Mouse (Mus musculus): ENCODE data around the gene Sh3pxd2a.
A peak's percentile ranks its signal among the peaks of the same experiment; 100 is the strongest.

The Sh3pxd2a gene

DNA sequence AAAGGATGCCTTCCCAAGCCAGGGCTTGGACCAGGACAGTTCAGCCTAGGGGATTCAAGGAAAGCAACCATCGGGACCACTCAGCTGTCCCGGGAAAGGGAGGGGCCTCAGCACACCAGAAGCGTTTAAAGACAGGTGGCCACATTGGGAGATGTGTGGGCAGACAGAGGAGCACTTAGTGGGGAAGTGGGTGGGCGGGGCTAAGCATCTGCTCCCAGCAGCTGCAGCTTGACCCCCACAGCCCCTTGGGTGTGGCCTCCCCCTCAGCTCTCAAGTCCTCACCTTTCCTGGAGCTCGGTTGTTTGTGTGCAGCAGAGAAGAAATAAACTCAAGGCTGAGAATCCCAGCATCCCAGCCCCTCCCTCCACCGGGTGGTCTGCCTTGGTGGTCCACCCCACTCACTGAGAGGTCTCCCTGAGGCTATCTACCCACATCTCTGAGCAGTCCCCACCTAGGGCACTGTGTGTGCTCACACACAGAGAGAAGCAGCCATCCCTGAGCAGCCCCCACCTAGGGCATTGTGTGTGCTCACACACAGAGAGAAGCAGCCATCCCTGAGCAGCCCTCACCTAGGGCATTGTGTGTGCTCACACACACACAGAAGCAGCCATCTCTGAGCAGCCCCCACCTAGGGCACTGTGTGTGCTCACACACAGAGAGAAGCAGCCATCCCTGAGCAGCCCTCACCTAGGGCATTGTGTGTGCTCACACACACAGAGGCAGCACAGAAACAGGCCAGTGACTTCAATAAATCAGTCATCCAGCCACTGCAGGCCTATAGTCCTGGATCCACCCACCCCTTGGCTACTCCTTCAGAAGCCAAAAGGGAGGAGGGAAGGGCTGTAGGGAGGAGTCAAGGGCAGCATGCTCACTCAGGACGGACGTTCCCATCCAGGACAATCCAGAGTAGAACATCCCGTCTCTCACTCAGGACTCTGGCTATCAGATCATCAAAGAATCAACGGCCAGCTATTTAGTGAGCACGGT, 136.0 kb downstream of the Sh3pxd2a start:
- no peak for DNase-seq

DNA sequence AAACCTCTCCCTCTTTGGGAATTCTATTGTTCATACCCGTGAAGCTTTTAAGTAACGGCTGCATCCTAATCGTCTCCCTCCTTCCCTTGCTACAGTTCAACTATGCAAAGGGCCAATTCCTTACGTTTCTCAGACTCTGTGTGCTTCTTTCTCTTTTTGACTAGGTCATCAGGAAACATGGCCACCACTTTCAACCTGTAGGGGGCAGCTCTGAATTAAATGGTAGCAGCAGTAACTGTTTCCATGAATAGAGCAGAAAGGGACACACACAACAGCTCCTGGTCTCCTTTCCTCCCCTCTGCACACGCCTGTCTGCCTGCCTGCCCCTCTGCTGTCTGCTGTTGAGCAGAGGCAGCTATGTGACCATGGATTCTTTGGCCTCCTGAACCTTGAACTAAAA, 138.3 kb downstream of the Sh3pxd2a start:
- DNase-seq = peak; percentile 48

DNA sequence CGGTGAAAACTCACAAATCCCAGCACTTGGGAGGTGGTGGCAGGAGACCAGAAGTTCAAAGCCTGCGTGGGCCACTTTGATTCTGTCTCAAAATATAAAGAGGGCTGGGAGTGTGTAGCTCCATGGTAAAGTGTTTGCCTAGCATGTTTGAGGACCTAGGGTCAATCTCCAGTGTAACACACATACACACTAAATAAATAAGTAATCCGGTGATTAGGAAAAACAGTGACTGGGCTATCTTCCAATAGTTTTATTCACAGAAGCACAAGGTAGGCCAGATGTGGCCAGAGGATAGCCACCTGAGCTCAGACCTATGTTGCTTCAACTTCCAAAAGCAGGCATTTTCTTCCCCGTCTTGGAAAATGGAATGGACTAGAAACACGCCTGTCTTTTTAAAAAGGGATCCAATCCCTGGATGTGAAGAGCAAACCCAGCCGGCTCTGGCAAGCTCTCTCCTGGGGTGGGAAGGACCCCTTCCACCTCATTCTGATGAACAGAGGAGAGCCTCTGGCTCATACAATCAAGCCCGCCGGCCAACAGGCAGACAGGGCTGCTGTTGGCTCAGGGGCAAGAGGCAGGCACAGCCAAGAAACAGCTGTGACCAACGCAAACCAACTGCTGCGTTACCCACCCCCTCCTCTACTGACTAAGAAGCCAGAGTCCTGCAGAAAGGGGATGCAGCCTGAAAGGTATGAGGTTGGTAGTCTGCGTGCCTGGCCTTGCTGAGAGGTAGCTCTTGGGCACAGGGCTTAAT, 140.9 kb downstream of the Sh3pxd2a start:
- DNase-seq = no peak

DNA sequence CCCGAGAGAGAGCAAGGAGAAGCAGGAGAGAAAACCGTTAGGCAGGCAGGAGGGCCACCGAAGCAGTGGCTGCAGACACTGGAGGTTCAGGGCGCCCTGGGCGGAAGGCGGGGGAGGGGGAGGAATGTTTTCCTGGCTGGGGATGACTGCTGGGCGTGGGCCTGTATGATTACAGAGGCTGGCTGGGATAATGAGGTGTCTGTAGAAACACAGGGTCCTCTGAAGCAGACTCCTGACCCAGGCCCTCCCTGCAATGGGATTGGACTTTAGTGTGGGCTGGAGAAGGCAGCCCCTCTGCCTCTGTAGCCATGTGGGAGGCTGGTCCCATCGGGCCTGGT, 143.9 kb downstream of the Sh3pxd2a start:
- DNase-seq = no peak

DNA sequence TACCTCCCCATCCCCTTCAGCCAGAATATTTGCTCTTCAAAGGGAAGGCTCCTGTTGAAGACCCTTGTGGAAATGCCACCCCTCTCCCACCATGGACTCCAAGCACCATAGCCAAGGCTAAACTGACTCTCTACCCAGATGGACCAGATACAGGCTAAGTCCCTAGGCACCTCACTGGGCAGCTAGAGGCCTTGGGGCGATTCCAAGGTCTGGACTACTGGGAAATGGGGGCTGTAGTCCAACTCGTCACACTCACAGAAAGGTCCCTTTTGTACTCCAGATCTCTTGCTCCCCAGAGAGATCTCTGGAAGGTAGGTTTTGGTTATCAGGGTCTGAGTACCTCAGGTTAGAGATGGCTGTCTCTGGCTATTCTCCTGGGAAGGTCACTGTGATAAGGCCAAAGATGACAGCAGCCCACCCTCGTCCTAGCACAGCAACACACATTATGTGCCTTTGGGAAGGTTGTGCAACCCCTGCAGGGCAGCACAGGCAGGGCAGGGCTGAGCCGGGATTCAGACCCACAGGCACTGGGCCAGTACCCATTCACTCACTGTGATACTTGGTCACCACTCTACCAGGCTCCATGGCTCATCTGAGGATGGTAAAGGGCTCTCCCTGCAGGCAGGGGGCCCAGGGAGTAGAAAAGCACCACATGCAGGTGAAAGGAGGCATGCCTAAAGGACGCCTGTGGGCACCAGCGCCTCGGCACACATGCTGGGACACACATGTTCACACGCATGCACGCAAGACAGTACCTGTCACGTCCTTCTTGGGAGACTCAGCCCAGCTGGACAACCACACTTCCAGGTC, 144.5 kb downstream of the Sh3pxd2a start:
- DNase-seq = no peak

DNA sequence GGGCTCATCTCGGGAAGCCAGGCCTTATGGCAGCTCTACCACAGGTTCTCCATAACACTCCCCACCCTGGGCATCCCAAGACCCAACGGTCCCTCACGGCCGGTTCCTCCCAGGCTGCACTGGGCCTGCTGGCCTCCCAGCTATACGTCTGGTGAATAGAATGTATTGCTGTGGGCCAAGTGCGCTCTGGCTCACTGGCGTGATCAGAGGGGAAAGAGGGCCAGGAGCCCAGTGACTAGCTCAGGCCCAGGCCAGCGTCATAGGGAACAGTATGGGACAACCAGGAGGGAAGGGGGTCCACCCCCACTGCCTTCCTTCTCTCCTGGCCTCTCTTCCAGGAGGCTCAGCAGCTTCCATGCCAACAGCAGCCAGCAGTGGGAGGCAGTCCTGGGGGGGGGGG, 145.1 kb downstream of the Sh3pxd2a start:
- no peak for DNase-seq

DNA sequence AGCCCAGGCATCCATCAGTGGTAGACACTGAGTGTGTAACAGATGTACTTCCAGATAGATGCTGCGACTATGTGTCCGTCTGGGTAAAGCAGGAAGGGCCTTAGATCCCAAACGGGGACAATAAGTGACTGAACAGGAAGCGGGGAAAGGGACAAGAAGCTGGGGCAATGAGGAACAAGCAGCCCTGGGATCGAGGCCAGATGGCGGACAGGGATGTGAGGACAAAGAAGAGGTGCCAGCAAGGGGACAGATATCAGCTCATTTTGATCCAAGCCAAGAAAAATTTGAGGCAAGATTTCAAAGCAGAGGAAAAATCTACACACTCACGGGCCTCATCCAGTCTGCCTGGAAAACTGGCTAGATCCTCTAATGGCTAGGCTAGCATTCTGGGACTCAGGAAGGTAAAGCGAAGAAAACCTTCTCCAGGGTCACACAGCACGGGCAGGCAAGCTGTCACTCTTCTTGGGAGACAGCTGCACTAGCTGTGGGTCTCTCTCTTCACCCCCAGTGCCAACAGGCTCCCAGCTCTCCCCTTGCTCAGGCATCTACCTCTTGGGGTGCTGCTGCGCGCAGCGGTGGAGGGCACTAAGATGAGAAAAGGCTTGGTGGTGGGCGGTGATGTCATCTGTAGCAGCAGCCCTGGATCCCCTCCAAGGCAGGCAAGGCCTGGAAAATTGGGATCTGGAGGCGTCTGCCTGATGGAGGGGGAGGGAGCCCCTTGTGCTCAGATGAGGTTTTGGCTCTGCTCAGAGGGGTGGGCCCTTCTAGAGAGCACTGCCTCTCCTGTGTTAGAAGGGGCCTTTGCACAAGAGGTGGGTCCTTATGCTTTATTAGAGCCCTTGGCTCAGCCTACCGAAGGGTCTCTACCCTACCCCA, 146.9 kb downstream of the Sh3pxd2a start:
- no peak for DNase-seq

DNA sequence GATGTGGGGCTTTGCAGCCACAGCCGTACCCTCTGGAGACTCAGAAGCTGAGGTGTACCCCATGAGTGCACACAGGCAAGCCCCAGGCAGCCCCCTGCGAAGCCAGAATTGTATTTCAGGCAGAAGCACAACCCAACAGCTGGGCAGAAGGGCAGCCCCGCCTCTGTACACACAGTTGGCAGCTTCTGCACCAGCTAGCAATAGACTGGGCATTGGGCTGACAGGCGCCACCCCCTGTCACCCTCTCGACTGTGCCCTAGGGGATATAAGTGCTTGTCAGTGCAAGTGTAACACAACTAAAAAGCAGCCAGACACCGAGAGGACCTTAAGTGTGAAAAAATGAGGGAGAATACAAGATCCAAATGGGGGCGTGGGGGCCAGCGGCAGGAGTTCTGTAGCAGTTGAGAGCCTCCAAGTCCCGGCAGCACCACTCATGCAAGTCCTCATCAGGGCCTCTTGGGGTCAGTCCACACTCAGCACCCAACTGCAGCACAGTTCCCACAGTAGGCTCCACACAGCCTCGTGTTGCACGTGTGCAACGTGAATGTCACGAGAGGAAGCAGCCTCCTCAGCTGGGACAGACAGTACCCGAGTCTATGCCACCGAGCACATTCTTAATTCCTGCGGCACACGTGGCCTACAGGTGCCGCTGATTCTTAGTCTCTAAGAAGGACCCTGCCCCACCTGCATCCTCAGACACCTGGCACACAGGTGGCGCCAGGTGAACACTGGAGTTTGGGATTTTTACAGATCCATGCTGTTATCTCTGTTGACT, 147.7 kb downstream of the Sh3pxd2a start:
- no peak for DNase-seq

DNA sequence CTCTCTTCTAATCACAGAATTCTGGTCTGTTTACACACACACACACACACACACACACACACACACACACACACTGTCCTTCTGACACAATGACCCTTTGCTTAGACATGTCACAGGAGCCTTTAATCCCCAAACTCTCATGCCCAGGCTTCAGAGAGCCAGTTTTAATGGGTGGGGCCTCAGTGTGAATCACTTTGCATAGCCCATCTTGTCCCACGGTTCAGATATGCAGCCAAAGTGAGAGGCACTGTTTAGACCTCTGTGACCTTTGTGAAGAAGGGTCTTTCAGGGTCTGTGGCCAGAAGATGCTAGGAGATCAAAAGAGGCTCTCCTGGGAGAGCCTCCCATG, 148.3 kb downstream of the Sh3pxd2a start:
- no peak for DNase-seq

DNA sequence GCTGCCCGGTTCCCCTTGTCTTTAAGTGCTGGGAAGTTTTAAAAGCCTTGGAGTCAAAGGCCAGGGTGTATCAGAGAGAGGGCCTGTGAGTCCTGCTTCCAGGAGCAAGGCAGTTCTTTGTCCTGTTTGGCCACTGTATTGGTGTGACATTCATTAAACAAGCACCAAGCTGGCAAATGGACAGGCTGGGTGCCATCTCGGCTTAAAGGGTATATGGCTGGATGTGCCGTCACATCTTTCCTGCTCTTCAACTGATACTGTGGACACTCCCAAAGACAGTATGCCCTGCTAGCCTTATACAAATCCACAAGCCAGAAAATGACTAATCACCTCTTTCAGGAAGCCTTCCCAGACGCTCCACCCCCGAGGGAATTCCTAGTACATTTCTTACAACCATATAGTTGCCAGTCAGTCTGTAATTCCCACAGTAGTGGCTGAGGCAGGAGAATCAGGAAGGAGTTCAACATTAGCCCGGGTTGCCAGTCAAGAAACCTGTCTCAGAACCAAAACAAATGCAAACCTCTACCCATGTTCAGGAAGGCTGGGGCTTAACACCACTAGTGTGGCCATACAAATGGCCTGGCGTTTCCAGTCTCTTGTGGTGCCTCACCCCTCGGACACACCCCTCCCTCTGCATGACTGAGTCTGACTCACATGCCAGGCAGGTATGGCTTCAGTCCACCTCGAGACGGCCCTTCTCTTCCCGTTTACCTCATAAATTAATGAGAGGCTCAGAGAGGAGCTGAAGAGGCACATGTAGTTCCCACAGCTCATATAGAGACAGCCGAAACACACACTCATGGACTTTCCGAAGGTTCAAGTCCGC, 148.9 kb downstream of the Sh3pxd2a start:
- no peak for DNase-seq

DNA sequence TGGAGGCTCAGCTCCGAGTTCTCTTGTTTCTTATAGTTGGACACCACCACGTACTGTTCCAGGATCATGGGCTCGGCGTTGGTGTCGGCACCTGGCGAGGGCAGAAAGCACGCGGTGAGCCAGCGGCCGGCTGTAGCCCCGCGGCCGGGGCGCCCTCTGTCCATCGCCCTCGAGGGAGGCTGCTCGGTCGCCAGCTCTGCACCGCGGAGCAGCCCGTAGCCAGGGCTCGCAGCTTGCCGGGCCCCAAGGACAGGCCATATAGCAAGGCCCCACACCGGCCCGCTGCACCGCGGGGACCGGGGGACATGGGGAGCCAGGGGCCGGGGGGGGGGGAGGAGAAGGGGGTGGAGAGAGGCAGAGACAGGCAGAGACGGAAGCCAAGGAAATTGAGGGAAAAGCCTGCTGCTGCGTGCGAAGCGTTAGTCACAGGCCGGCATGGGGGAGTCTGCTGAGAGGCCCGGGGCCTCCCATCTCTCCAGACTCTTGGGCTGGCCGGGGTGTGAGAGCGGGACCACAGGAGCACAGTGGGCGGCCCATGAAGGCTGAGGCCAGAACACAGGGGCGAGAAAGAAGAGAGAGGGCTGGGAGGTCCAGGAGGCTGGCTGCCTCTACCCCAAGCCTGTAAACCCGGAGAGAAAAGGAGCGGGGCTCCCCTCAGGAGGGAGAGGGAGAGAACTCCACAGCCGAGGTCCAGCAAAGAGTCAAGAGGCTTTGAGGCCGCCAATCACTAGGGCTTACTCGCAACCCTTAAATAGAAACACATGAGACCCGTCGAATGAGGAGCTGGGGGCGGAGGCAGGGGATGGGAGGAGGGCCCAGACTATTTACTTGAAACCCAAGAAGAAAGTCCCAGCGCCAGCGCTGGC, 149.9 kb downstream of the Sh3pxd2a start:
- peak; percentile 58 for DNase-seq

DNA sequence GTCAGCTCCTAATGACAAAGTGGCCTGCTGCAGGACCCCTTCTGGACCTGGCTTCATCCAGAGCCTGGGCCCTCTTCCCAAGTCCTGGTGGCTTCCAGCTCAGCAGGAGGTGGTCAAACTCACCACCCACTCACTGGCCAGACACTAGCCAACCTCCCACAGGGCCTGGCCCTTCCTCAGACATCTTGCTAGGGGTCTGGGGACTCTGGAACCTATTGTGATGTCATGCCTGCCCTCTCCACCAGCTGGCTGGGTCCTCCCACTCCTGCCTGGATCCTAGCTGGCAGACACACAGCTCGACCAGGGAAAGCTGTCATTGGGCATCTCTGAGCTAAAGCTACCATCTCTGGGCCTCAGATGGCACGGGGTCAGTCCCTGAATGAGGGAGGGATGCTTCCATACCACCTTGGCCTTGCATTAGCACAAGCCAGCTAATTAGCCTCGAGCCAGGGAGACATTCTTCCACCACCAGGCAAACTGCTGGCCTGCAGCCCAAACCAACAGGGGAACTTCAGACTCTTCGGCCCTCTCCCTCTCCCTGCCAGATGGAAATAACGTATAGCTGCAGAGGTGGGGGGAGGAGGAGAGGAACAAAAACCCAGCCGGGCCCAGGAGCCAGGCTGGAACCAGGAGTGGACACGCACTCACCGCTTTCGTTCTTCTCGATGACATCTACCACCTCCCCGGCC, 150.7 kb downstream of the Sh3pxd2a start:
- DNase-seq = no peak

DNA sequence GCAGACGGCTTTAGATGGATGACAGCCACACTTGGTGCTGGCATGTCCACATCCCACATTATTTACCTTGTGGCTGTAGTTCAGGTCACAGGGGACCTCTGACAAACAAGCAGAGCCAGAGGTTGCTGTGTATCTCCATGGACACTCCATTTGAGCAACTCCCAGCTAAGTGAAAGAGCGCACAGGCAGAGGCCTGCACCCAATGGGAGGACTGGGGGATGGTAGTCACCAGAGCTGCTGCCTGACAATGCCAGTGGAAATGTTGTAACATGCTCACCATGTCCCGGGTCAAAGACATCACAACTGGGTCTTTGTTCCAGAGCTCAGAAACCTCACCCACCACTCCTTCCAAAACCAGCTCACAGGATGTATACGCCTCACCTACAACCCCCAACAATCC, 153.0 kb downstream of the Sh3pxd2a start:
- no peak for DNase-seq

DNA sequence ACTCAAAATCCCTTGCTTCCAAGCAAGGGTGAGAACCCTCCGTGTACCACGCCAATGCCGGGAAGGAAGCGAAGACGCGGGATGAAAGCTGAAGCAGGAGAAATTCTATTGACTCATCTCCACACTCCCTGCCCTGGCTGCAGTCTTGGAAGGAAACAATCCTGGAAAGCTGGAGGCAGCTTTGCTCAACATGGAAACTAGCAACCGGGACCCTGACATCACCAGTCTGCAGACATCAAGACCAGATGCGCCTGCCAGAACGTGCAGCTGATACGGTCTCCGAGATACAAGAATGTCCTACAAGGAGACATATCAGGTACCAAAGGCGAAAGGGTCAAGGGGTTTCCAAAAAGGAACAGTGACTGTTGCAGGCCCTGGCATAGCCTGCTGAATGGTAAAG, 154.4 kb downstream of the Sh3pxd2a start:
- no peak for DNase-seq

DNA sequence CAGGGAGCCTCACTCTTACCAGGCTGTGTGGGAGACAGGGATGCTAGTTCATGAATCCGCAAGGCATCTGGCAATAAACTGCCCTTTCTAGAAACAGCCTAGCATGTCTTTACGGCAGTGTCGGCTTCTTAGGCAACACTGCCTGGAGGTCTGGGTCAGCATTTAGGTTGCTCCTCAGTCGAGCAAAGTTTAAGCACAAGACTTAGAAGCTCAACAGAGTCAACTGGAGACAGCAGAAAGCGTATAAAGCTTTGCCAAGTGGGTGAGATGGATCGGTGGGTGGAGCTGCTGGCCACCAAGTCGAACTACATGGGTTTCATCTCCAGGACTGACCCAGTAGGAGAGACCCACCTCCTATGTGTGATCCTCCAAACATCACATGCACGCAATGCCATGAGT, 157.3 kb downstream of the Sh3pxd2a start:
- DNase-seq = no peak

DNA sequence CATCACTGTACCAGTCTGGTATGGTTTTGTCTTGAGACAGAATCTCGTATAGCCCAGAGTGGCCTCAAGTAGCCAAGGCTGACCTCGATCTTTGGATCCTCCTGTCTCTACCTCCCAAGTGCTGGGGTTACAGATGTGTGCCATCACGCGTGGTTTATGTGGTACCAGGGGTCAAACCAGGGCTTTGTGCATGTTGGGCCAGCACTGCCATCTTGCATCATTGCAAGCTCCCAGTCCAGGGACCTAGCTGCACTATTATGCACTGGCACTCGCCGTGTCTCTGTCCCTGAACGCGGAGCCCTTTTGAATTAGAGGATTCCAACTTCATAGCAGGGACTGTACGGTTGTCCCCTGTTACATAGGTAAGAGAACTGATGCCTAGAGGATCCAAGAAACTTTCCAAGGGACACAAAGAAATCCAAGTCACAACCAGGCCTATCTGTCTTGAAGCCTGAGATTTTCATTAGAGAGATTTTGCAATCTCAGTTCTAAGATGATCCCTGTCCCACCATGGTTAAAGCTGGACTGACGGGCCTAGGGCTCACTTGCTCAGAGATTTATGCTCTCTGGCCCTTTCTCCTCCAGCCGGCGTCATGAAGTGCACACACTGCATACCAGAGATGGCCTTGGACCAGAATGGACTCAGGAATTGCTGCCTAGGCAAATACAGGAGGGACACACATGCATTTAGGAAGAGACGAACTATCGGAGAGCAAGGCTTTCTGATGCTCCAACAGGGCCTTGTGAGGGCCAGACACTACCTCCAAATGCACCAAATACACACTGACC, 157.9 kb downstream of the Sh3pxd2a start:
- no peak for DNase-seq

DNA sequence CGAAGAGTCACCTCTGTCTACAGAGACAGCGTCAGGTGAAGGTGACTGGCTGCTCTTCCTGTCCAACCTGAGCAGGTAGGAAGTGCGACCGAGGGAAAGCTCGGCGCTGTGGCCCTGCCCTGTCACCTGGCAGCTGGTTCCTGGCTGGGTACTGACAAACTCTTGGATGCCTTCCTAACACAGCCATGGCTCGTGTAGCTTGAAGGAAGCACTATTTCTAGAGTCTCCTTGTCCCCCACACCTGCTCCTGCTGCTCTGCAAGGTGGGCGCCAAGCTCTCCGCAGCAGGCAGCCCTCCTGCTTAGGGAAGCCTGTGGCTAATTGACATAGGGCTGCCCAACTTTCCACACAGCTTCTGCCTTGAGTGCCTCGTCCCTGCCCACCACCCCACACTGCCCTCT, 158.8 kb downstream of the Sh3pxd2a start:
- DNase-seq = no peak

DNA sequence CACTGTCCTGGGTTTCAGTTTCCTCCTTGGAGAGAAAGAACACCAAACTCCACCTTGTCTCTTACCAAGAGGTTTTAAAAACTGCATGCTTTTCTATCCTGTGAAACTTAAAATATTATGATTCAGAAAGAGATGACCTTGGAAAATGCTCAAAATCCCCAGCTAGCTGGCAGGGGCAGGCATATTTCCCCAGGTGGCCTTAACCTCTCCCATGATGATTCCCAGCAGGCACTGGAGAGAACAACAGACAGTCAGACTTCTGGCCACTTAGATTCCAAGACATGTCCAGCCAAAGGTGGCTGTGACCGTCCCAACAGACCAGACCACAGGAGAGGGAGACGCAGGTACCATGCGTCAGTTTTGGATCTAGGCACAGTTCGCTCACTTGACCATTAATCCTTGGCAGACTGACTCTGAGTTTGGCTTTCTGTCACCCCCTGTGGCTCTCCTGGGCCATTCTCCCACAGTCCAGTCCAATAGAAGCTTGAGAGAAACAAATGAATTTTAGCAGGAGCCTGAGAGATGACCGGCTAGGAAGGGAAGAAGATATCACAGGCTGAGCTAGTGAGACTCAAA, 159.9 kb downstream of the Sh3pxd2a start:
- no peak for DNase-seq
